Mouse (Mus musculus) liver (tissue): Measurements from ENCODE around the gene Gpsm1.
A peak's percentile ranks its signal among the peaks of the same experiment; 100 is the strongest.

ENCODE experiments used
- DNase-seq: peaks from one replicate; pipeline ENCODE4 v3.0.0-alpha.2; 2020; ENCODE audit warnings: mixed read lengths

Gene Gpsm1

GRCm38 (mm10) chr2:26313394-26313793, 1.9 kb upstream of the Gpsm1 start:
- no peak for DNase-seq

GRCm38 (mm10) chr2:26314281-26315071, 839 bp upstream of the Gpsm1 start:
- DNase-seq = peak; percentile 28

- no peak for DNase-seq
Measured at GRCm38 (mm10) chr2:26315925-26316311, 603 bp downstream of the Gpsm1 start.

DNA sequence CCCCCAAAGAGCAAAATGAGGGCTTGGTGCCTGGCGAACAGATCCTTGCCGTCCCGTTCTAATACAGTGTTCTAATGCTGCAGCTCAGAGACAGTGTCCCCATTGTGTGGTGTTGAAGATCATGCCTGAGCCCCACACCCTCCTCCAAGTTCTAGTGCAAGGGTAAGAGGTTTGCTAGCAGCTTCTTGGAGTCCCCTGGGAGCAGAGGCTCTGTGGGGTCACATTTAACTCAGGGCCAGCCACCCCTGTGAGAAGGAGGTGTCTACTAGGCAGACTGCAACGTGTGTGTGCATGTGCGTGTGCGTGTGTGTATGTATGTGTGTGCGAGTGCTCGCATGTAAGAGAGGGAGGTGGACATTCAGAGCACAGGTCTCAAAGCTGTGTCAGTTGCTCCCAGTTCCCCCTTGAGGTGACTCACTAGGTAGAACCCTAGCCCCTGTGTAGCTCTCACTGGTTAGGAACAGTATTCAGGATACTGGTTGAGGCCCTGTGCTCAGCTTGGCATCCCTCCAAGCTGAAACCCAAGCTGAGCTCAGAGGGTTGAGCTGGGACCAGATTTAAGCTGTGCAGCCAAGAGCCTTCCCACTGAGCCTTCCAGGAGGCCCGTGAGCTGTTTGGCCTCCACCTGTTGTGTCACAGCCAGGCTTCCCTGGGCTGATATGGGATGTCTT, 1.4 kb downstream of the Gpsm1 start:
- no peak for DNase-seq

- DNase-seq = no peak
Measured at GRCm38 (mm10) chr2:26317371-26317770, 2.1 kb downstream of the Gpsm1 start.

GRCm38 (mm10) chr2:26317991-26318672, 2.8 kb downstream of the Gpsm1 start:
- DNase-seq = no peak

GRCm38 (mm10) chr2:26319109-26319508, 3.8 kb downstream of the Gpsm1 start:
- no peak for DNase-seq

DNA sequence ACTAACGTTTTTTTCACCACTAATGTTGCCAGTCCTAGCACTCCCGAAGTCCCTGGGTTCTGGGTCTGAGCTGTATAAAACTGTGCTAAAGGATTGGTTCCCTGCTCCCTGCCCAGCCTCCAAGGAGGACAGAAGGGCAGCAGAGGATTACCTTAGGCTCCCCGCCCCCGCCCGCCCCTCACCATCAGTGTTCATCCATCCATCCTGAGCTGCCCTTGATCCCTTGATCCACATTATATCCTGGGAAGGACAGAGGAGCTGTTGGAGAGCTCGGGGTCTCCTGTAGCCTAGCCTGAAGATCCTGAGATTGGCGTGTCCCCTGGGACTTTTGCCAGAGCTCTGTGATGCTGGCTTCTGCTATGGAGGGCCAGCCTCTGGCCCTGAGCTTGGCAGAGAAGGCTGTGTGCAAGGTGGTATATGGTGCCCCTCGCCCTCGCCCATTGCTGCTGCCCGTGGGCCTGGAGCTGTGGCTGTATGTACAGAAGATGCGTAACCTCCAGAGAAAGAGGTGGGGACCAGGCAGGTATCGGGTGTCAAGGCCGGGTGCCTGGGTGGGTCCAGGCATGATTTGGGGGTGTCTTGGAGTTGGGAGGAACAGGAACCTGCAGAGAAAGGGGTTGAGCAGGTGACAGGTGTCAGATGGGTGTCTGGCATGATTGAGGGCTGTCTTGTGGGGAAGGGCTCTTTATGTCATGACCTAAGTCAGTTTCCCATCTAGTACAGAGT, 4.4 kb downstream of the Gpsm1 start:
- no peak for DNase-seq

DNA sequence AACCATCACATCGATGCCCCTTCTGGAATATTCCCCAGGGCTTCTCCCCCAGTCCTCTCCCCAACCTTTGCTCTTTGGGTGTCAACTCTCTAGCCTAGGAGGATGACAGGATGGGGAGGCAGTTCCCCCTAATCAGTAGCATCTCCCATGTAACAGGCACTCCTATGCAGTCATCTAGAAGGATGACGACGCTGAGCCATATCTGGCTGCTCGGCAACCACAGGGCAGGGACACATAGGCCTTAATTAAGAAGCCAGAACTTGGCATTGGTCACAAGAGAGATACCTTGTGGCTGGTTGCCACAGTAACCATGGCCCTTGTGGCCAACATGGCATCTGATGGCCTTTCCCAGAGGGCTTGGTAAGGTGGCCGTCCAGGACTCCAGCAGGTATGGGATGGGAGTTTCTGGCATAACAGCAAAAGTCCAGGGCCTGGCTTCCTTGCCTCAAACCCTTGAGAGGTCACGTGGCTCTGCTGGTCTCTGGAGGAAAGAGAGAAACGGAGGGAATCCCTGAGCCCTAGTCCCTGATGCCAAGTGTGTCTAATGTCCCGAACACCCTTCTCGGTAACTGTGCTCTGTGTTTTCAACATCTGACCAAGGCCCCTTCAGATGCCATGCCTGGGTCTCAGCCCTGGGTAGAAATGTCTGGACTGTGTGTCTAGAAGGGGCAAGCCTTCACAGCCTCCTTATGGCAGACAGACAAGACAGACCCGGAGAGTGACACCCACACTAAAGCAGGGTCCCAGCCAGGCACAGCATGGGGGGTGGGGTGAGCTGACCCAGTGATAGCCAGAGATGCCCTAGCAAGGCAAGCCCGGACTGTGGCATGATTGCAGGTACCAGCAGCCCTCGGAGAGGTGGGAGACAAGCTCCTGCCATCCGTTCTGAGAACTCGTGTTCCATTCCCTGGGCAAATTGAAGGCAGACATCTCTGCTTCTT, 5.2 kb downstream of the Gpsm1 start:
- DNase-seq = no peak

- no peak for DNase-seq
Measured at GRCm38 (mm10) chr2:26323589-26324325, 8.4 kb downstream of the Gpsm1 start.

- peak; percentile 27 for DNase-seq
Measured at GRCm38 (mm10) chr2:26324917-26325316, 9.6 kb downstream of the Gpsm1 start.

- peak; percentile 82 for DNase-seq
Measured at GRCm38 (mm10) chr2:26325386-26326181, 10.3 kb downstream of the Gpsm1 start.

DNA sequence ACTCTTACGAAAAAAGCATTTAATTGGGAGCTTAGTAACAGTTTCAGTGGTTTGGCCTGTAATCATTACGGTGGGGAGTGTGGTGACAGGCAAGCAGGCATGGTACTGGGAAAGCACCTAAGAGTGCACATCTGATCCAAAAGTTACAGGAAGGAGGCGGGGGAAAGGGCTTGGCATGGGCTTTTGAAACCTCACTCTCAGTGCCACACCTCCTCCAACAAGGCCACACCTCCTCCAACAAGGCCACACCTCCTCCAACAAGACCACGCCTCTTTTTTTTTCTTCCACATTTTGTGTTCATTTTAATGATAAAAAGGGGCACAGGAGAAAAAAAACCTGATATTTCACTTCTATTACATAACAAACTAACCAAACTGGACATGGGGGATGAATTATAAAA, 12.5 kb downstream of the Gpsm1 start:
- no peak for DNase-seq

DNA sequence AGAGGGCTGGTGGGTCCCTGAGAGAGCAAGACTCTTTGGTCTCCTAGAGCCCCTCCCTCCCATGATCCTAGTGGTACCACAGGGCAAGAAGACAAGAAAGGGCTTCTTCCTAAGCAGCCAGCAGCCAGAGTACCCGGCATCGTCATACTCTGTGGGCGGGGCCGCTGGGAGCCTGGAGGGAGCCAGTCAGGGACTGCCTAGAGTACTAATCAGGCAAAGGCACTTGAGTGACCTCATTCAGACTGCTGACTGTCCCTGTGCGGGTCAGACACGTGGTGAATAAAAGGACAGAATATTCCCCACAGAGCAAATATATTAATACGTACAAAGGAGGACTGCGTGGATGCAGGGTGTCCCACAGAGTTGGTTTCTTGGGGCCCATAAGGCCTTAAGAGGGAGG, 14.1 kb downstream of the Gpsm1 start:
- DNase-seq = peak; percentile 40

- DNase-seq = no peak
Measured at GRCm38 (mm10) chr2:26330056-26330468, 14.7 kb downstream of the Gpsm1 start.

DNA sequence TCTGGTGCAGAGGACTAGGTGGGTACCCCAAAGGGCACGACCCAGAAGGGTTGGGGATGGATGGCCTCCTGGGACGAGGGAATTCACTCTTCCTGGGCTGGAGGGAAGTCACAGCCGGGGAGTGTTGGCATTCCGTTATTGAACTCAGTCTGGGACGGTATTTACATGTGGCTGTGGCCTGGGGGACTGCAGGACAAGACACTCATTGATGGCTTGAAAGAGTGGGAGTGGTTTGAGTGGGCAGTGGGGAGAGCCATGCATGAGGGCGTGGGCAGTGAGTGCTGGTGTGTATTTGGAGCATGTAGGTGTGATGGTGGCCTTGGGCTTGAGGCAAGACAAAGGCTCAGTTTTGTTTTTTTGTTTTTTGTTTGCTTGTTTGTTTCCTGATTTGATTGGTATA, 15.4 kb downstream of the Gpsm1 start:
- DNase-seq = no peak

DNA sequence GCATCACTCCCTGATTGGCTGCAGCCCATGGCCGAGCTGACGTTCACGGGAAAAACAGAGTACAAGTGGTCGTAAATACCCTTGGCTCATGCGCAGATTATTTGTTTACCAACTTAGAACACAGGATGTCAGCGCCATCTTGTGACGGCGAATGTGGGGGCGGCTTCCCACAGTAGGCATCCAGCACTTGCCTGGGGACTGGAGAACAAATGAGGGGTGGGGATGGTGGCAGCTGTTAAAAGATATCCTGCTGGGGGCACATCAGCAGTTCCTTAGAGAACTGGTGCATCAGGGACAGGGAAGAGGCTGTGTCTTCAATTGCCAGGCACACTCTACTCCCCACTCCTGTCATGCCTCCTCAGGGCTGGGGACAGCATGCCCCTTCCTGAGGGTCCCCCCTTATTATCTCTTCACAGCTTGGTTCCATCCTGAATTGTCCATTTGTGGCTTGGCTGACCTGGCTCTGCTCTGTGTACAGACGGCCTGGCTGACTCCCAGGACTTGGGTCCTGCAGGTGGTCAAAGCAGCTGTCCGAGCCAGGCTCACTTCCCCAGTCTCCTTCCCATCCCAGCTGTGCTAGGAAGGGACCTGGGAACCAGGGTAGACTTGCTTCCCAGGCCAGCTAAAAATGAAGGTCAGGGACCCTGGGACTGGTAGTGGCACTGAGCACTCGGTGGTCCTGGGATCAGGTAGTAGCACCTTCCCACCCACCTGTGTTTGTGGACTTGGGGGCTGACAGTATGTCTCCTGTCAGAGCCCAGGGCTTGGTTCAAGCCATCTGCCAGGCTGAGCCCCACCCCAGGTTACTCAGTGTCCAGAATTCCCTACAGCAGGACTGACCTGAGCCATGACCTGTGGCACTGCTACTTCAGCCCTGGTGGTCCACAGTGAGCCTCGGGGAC, 23.2 kb downstream of the Gpsm1 start:
- DNase-seq = no peak

- DNase-seq = no peak
Measured at GRCm38 (mm10) chr2:26339204-26339551, 23.9 kb downstream of the Gpsm1 start.

DNA sequence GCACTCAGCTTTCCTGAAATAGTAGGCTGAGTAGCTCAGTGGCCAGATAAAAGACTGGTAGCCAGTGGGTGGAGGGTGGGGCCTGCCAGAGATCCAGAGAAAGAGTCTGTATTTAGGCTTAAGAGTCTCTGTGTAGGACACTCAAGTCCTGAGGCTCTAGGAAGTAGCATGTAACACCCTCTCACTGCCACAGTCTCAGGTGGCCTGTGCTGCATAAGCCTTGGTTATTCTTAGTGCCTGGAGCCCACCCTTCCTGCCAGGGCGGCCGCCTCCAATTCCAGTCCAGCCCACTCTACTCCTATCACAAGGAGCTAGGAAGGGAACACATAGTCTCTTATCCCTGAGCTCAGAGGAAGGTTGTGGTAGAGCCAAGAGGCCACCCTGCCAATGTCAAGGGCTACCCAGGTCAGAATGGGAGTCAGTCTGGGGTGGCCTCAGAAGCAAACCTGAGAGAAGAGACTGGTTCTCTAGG, 26.2 kb downstream of the Gpsm1 start:
- DNase-seq = no peak
